Mouse (Mus musculus): ENCODE data around the gene Map1b. TPM values are rescaled to one million over a fixed set of nuclear protein-coding genes. Genes with fewer than 3 reads are reported as not detected.

Map1b gene
- polyA plus RNA-seq, 1 experiment from 2014 or later: 72.0 TPM

GRCm38 (mm10) chr13:99439357-99439756, 77.0 kb downstream of the Map1b start:
- Histone ChIP-seq H3K9ac (ENCODE audit: low read length) (no peak overlapping the region), H3K27ac (replicated peaks; ENCODE audit: low read depth, low read length) (no peak overlapping the region), H3K27me3 (ENCODE audit: control insufficient read depth, insufficient read depth, low read length) (no peaks in the 10 kb centered on the region), H3K4me2 (ENCODE audit: low read depth, severe bottlenecking) (no peak overlapping the region), H3K4me1 (ENCODE audit: control insufficient read depth, insufficient read depth, low read length) (peaks cover 16% of the 10 kb centered on the region), H3K36me3 (ENCODE audit: control insufficient read depth, insufficient read depth, low read length) (no peaks in the 10 kb centered on the region), H3K9me3 (ENCODE audit: control insufficient read depth, low read length) (no peaks in the 10 kb centered on the region), H3K4me3 (ENCODE audit: low read depth, low read length) (no peak overlapping the region)
- WGBS: 91% methylated on average over 5 of the region's 5 CpGs
- ATAC-seq (ENCODE audit: insufficient number of reproducible peaks, low FRiP score, low TSS enrichment, low read depth) (no peak), DNase-seq (ENCODE audit: low spot score) (no peak)

DNA sequence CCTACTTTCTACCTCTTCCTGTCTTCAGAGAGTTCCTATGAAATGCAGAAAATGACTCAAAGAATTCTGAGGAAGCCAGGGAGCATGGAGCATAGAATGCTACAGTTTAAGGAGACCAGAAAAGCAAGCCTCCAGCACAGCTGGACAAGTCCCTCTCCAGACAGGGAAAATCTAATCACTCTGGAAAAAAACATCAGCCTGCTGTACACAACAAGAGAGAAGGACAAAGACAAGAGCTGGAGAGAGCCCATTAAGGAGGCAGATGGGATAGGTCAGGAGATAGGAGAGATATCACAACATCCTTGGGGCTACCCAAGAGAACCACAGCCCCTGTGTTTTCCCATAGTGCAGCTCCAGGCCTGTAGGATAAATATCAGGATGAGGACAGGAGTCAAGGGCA, 79.3 kb downstream of the Map1b start:
- no peaks in the 10 kb centered on the region for H3K27me3 ChIP-seq (ENCODE audit: control insufficient read depth, insufficient read depth, low read length)
- no peaks in the 10 kb centered on the region for H3K9me3 ChIP-seq (ENCODE audit: control insufficient read depth, low read length)
- no peak for ATAC-seq (ENCODE audit: insufficient number of reproducible peaks, low FRiP score, low TSS enrichment, low read depth)
- peaks cover 3% of the 10 kb centered on the region; the same call in 1 of the 2 replicates for H3K36me3 ChIP-seq (ENCODE audit: control insufficient read depth, insufficient read depth, low read length)
- H3K9ac ChIP-seq (ENCODE audit: low read length): no peak overlapping the region
- H3K4me3 ChIP-seq (ENCODE audit: low read depth, low read length): no peak overlapping the region
- no peak for DNase-seq (ENCODE audit: low spot score)
- H3K27ac ChIP-seq (replicated peaks; ENCODE audit: low read depth, low read length): no peak overlapping the region
- H3K4me2 ChIP-seq (ENCODE audit: low read depth, severe bottlenecking): no peak overlapping the region
- H3K4me1 ChIP-seq (ENCODE audit: control insufficient read depth, insufficient read depth, low read length): peaks cover 6% of the 10 kb centered on the region

- Histone ChIP-seq H3K9ac (ENCODE audit: low read length) (no peak overlapping the region), H3K27ac (replicated peaks; ENCODE audit: low read depth, low read length) (no peak overlapping the region), H3K36me3 (ENCODE audit: control insufficient read depth, insufficient read depth, low read length) (peaks cover 5% of the 10 kb centered on the region; the same call in 1 of the 2 replicates), H3K4me2 (ENCODE audit: low read depth, severe bottlenecking) (no peak overlapping the region), H3K4me1 (ENCODE audit: control insufficient read depth, insufficient read depth, low read length) (no peaks in the 10 kb centered on the region), H3K27me3 (ENCODE audit: control insufficient read depth, insufficient read depth, low read length) (no peaks in the 10 kb centered on the region), H3K9me3 (ENCODE audit: control insufficient read depth, low read length) (no peaks in the 10 kb centered on the region), H3K4me3 (ENCODE audit: low read depth, low read length) (no peak overlapping the region)
- ATAC-seq (ENCODE audit: insufficient number of reproducible peaks, low FRiP score, low TSS enrichment, low read depth) (no peak), DNase-seq (ENCODE audit: low spot score) (no peak)
- WGBS: 95% methylated on average over 9 of the region's 9 CpGs
Observed at GRCm38 (mm10) chr13:99434494-99434893, 81.8 kb downstream of the Map1b start.

- 96% methylated on average over 29 of the region's 29 CpGs for WGBS
- ATAC-seq (ENCODE audit: insufficient number of reproducible peaks, low FRiP score, low TSS enrichment, low read depth): no peak
- H3K36me3 ChIP-seq (ENCODE audit: control insufficient read depth, insufficient read depth, low read length): peaks cover 5% of the 10 kb centered on the region; the same call in 1 of the 2 replicates
Observed at GRCm38 (mm10) chr13:99433068-99434008, 83.0 kb downstream of the Map1b start.

GRCm38 (mm10) chr13:99423581-99423980, 92.8 kb downstream of the Map1b start:
- ATAC-seq (ENCODE audit: insufficient number of reproducible peaks, low FRiP score, low TSS enrichment, low read depth) (no peak), DNase-seq (ENCODE audit: low spot score) (no peak)
- H3K9me3 ChIP-seq (ENCODE audit: control insufficient read depth, low read length): no peaks in the 10 kb centered on the region
- H3K4me1 ChIP-seq (ENCODE audit: control insufficient read depth, insufficient read depth, low read length): no peaks in the 10 kb centered on the region
- no peaks in the 10 kb centered on the region for H3K27me3 ChIP-seq (ENCODE audit: control insufficient read depth, insufficient read depth, low read length)
- no peak overlapping the region for H3K4me2 ChIP-seq (ENCODE audit: low read depth, severe bottlenecking)
- WGBS: 76% methylated on average over 13 of the region's 13 CpGs
- H3K9ac ChIP-seq (ENCODE audit: low read length): no peak overlapping the region
- no peak overlapping the region for H3K27ac ChIP-seq (replicated peaks; ENCODE audit: low read depth, low read length)
- H3K4me3 ChIP-seq (ENCODE audit: low read depth, low read length): no peak overlapping the region
- H3K36me3 ChIP-seq (ENCODE audit: control insufficient read depth, insufficient read depth, low read length): no peaks in the 10 kb centered on the region

More at GRCm38 (mm10) chr13:99433068-99434008, 83.0 kb downstream of the Map1b start:
- H3K27ac ChIP-seq (replicated peaks; ENCODE audit: low read depth, low read length): no peak overlapping the region
- no peak overlapping the region for H3K4me3 ChIP-seq (ENCODE audit: low read depth, low read length)
- no peak for DNase-seq (ENCODE audit: low spot score)
- H3K9me3 ChIP-seq (ENCODE audit: control insufficient read depth, low read length): no peaks in the 10 kb centered on the region
- H3K9ac ChIP-seq (ENCODE audit: low read length): no peak overlapping the region
- no peak overlapping the region for H3K4me2 ChIP-seq (ENCODE audit: low read depth, severe bottlenecking)
- H3K4me1 ChIP-seq (ENCODE audit: control insufficient read depth, insufficient read depth, low read length): no peaks in the 10 kb centered on the region
- no peaks in the 10 kb centered on the region for H3K27me3 ChIP-seq (ENCODE audit: control insufficient read depth, insufficient read depth, low read length)

DNA sequence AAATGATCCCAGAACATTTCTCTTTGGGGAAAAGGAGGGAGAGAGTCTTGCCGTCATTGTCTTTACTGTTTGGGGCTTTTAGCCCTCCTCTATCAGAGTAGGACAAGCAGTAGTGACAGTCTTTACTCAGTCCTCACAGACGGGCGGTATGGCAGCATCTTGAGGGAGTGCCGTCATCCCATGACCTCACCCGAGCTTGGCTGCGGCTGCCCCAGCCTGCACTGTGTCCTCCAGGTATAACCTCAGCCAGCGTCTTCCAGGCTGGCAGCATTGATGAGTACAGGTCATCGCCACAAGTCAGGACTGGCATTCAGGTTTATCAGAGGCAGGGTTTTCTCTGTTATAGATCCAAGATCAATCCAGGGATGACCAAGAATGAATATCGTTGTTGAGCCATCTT, 99.7 kb downstream of the Map1b start:
- H3K9ac ChIP-seq (ENCODE audit: low read length): no peak overlapping the region
- ATAC-seq (ENCODE audit: insufficient number of reproducible peaks, low FRiP score, low TSS enrichment, low read depth): no peak

DNA sequence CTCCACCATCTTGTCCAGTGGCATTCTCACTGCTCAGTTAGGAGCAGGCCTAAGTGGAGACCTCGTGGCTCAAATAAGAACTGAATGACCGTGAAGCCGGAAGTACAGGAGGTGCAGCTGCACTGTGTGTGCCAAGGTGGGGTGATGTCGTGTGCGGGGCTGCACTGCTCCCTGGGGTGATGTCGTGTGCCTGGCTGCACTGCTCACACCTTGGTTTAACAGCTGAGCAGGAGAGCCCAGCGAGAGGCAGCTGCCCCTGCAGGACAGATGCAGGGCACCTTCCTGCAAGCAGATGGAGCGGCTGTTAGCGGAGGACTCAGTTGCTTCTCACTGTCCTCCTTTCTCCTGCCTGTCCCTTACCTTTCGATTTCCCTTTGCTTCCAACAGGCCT, 102.0 kb downstream of the Map1b start:
- H3K4me3 ChIP-seq (ENCODE audit: low read depth, low read length): no peak overlapping the region
- H3K4me1 ChIP-seq (ENCODE audit: control insufficient read depth, insufficient read depth, low read length): peaks cover 32% of the 10 kb centered on the region
- DNase-seq (ENCODE audit: low spot score) (peak; percentile 68), ATAC-seq (ENCODE audit: insufficient number of reproducible peaks, low FRiP score, low TSS enrichment, low read depth) (peak; percentile 81)
- peaks cover 12% of the 10 kb centered on the region for H3K36me3 ChIP-seq (ENCODE audit: control insufficient read depth, insufficient read depth, low read length)
- H3K27me3 ChIP-seq (ENCODE audit: control insufficient read depth, insufficient read depth, low read length): no peaks in the 10 kb centered on the region
- H3K27ac ChIP-seq (replicated peaks; ENCODE audit: low read depth, low read length): peak overlapping the region; percentile 84
- no peaks in the 10 kb centered on the region for H3K9me3 ChIP-seq (ENCODE audit: control insufficient read depth, low read length)
- no peak overlapping the region for H3K4me2 ChIP-seq (ENCODE audit: low read depth, severe bottlenecking)
- 19% methylated on average over 10 of the region's 10 CpGs for WGBS
- no peak overlapping the region; the same call in 1 of the 2 replicates for H3K9ac ChIP-seq (ENCODE audit: low read length)

More for the DNA sequence above, 99.7 kb downstream of the Map1b start:
- Histone ChIP-seq H3K4me2 (ENCODE audit: low read depth, severe bottlenecking) (no peak overlapping the region), H3K4me1 (ENCODE audit: control insufficient read depth, insufficient read depth, low read length) (peaks cover 31% of the 10 kb centered on the region), H3K36me3 (ENCODE audit: control insufficient read depth, insufficient read depth, low read length) (peaks cover 7% of the 10 kb centered on the region; the same call in 1 of the 2 replicates), H3K4me3 (ENCODE audit: low read depth, low read length) (no peak overlapping the region), H3K27me3 (ENCODE audit: control insufficient read depth, insufficient read depth, low read length) (no peaks in the 10 kb centered on the region), H3K27ac (replicated peaks; ENCODE audit: low read depth, low read length) (no peak overlapping the region), H3K9me3 (ENCODE audit: control insufficient read depth, low read length) (no peaks in the 10 kb centered on the region)
- DNase-seq (ENCODE audit: low spot score): no peak
- 86% methylated on average over 9 of the region's 9 CpGs for WGBS

- no peak overlapping the region for H3K9ac ChIP-seq (ENCODE audit: low read length)
- peak; percentile 83 for DNase-seq (ENCODE audit: low spot score)
- ATAC-seq (ENCODE audit: insufficient number of reproducible peaks, low FRiP score, low TSS enrichment, low read depth): peak; percentile 95
- peaks cover 12% of the 10 kb centered on the region for H3K36me3 ChIP-seq (ENCODE audit: control insufficient read depth, insufficient read depth, low read length)
- H3K9me3 ChIP-seq (ENCODE audit: control insufficient read depth, low read length): no peaks in the 10 kb centered on the region
- H3K4me2 ChIP-seq (ENCODE audit: low read depth, severe bottlenecking): 0 out of 2 replicates have a peak overlapping the region, but pooled peaks have one; percentile 3
- WGBS: 10% methylated on average over 13 of the region's 13 CpGs
- H3K4me1 ChIP-seq (ENCODE audit: control insufficient read depth, insufficient read depth, low read length): peaks cover 32% of the 10 kb centered on the region
- no peaks in the 10 kb centered on the region for H3K27me3 ChIP-seq (ENCODE audit: control insufficient read depth, insufficient read depth, low read length)
- no peak overlapping the region for H3K4me3 ChIP-seq (ENCODE audit: low read depth, low read length)
- H3K27ac ChIP-seq (replicated peaks; ENCODE audit: low read depth, low read length): peak overlapping the region; percentile 84
Observed at GRCm38 (mm10) chr13:99413481-99414351, 102.6 kb downstream of the Map1b start.

All from limb, embryonic 11.5 days (tissue).